Mouse (Mus musculus): Measurements from ENCODE around the gene Arhgap45. TPM values are rescaled to one million over a fixed set of nuclear protein-coding genes. Genes with fewer than 3 reads are reported as not detected.

The Arhgap45 gene
- polyA plus RNA-seq, 1 experiment = 6.6 TPM

GRCm38 (mm10) chr10:80071516-80071900 is 55.1 kb downstream of the Arhgap45 start:
- Histone ChIP-seq H3K4me1 (ENCODE audit: control insufficient read depth, insufficient read depth, low read length) (peaks cover 4% of the 10 kb centered on the region), H3K4me3 (ENCODE audit: insufficient read depth, low read length) (no peak overlapping the region), H3K27ac (ENCODE audit: insufficient read depth, low read length) (peak overlapping the region; percentile 19; the same call in 1 of the 2 replicates)
- TF ChIP-seq CTCF (IDR thresholded peaks at IDR 0.05; ENCODE audit: extremely low read depth, insufficient read depth, low read length) = no peak
- no peak for TF ChIP-seq POLR2A (IDR thresholded peaks at IDR 0.05; ENCODE audit: extremely low read depth, insufficient read depth, low read length)

GRCm38 (mm10) chr10:80072623-80073489 is 56.4 kb downstream of the Arhgap45 start:
- TF ChIP-seq POLR2A (IDR thresholded peaks at IDR 0.05; ENCODE audit: extremely low read depth, insufficient read depth, low read length) = no peak
- TF ChIP-seq CTCF (IDR thresholded peaks at IDR 0.05; ENCODE audit: extremely low read depth, insufficient read depth, low read length) = no peak
- no peak overlapping the region for H3K4me3 ChIP-seq (ENCODE audit: insufficient read depth, low read length)
- H3K4me1 ChIP-seq (ENCODE audit: control insufficient read depth, insufficient read depth, low read length) = peaks cover 4% of the 10 kb centered on the region

GRCm38 (mm10) chr10:80074813-80075601 is 58.6 kb downstream of the Arhgap45 start:
- Histone ChIP-seq H3K4me1 (ENCODE audit: control insufficient read depth, insufficient read depth, low read length) (peaks cover 4% of the 10 kb centered on the region), H3K4me3 (ENCODE audit: insufficient read depth, low read length) (no peak overlapping the region), H3K27ac (ENCODE audit: insufficient read depth, low read length) (no peak overlapping the region)
- TF ChIP-seq CTCF (IDR thresholded peaks at IDR 0.05; ENCODE audit: extremely low read depth, insufficient read depth, low read length) (no peak), POLR2A (IDR thresholded peaks at IDR 0.05; ENCODE audit: extremely low read depth, insufficient read depth, low read length) (no peak)

More at GRCm38 (mm10) chr10:80072623-80073489, 56.4 kb downstream of the Arhgap45 start:
- no peak overlapping the region for H3K27ac ChIP-seq (ENCODE audit: insufficient read depth, low read length)

- H3K4me3 ChIP-seq (ENCODE audit: insufficient read depth, low read length) = no peak overlapping the region
- TF ChIP-seq POLR2A (IDR thresholded peaks at IDR 0.05; ENCODE audit: extremely low read depth, insufficient read depth, low read length) (no peak), CTCF (IDR thresholded peaks at IDR 0.05; ENCODE audit: extremely low read depth, insufficient read depth, low read length) (no peak)
- H3K4me1 ChIP-seq (ENCODE audit: control insufficient read depth, insufficient read depth, low read length) = peaks cover 1% of the 10 kb centered on the region
- H3K27ac ChIP-seq (ENCODE audit: insufficient read depth, low read length) = no peak overlapping the region
These were observed 59.5 kb downstream of the Arhgap45 start for GRCm38 (mm10) chr10:80075924-80076323.

GRCm38 (mm10) chr10:80076386-80076785 is 59.9 kb downstream of the Arhgap45 start:
- TF ChIP-seq CTCF (IDR thresholded peaks at IDR 0.05; ENCODE audit: extremely low read depth, insufficient read depth, low read length) (no peak), POLR2A (IDR thresholded peaks at IDR 0.05; ENCODE audit: extremely low read depth, insufficient read depth, low read length) (no peak)
- Histone ChIP-seq H3K4me3 (ENCODE audit: insufficient read depth, low read length) (no peak overlapping the region), H3K4me1 (ENCODE audit: control insufficient read depth, insufficient read depth, low read length) (no peaks in the 10 kb centered on the region), H3K27ac (ENCODE audit: insufficient read depth, low read length) (no peak overlapping the region)

GRCm38 (mm10) chr10:80077312-80077711 is 60.9 kb downstream of the Arhgap45 start:
- no peak overlapping the region for H3K4me3 ChIP-seq (ENCODE audit: insufficient read depth, low read length)
- TF ChIP-seq CTCF (IDR thresholded peaks at IDR 0.05; ENCODE audit: extremely low read depth, insufficient read depth, low read length) (no peak), POLR2A (IDR thresholded peaks at IDR 0.05; ENCODE audit: extremely low read depth, insufficient read depth, low read length) (no peak)
- H3K4me1 ChIP-seq (ENCODE audit: control insufficient read depth, insufficient read depth, low read length) = no peaks in the 10 kb centered on the region
- H3K27ac ChIP-seq (ENCODE audit: insufficient read depth, low read length) = no peak overlapping the region

GRCm38 (mm10) chr10:80078366-80078765 is 61.9 kb downstream of the Arhgap45 start:
- TF ChIP-seq POLR2A (IDR thresholded peaks at IDR 0.05; ENCODE audit: extremely low read depth, insufficient read depth, low read length) (no peak), CTCF (IDR thresholded peaks at IDR 0.05; ENCODE audit: extremely low read depth, insufficient read depth, low read length) (no peak)
- H3K27ac ChIP-seq (ENCODE audit: insufficient read depth, low read length) = no peak overlapping the region
- no peaks in the 10 kb centered on the region for H3K4me1 ChIP-seq (ENCODE audit: control insufficient read depth, insufficient read depth, low read length)
- H3K4me3 ChIP-seq (ENCODE audit: insufficient read depth, low read length) = no peak overlapping the region

- Histone ChIP-seq H3K4me3 (ENCODE audit: insufficient read depth, low read length) (no peak overlapping the region), H3K4me1 (ENCODE audit: control insufficient read depth, insufficient read depth, low read length) (no peaks in the 10 kb centered on the region), H3K27ac (ENCODE audit: insufficient read depth, low read length) (no peak overlapping the region)
- no peak for TF ChIP-seq CTCF (IDR thresholded peaks at IDR 0.05; ENCODE audit: extremely low read depth, insufficient read depth, low read length)
- TF ChIP-seq POLR2A (IDR thresholded peaks at IDR 0.05; ENCODE audit: extremely low read depth, insufficient read depth, low read length) = no peak
These were observed 64.1 kb downstream of the Arhgap45 start for GRCm38 (mm10) chr10:80080396-80081070.

Other genes starting within 250 kb of the Arhgap45 start
- gene Rnf126, start 249.7 kb upstream of the Arhgap45 start, polyA plus RNA-seq (2012; rRNA removed) = 157 TPM in 2 replicates
- 5.7 and 5.9 TPM in 2 replicates for gene Fstl3, start 239.4 kb upstream of the Arhgap45 start, polyA plus RNA-seq (2012; rRNA removed)
- gene Prss57, start 225.7 kb upstream of the Arhgap45 start, polyA plus RNA-seq (2012; rRNA removed) = 1.4 and 2.1 TPM in 2 replicates
- 294 and 331 TPM in 2 replicates for gene Palm, start 223.1 kb upstream of the Arhgap45 start, polyA plus RNA-seq (2012; rRNA removed)
- gene Misp, start 195.7 kb upstream of the Arhgap45 start, polyA plus RNA-seq (2012; rRNA removed) = 0.13 and 0.21 TPM in 2 replicates
- gene Ptbp1, start 162.2 kb upstream of the Arhgap45 start, polyA plus RNA-seq (2012; rRNA removed) = 53.3 and 54.1 TPM in 2 replicates
- gene Prtn3, start 142.2 kb upstream of the Arhgap45 start, polyA plus RNA-seq (2012; rRNA removed) = 4.3 and 5.2 TPM in 2 replicates
- gene Plppr3, start 142.0 kb upstream of the Arhgap45 start, polyA plus RNA-seq (2012; rRNA removed) = 79.9 and 80.5 TPM in 2 replicates
- not detected in 2 replicates for gene Elane, start 130.4 kb upstream of the Arhgap45 start, polyA plus RNA-seq (2012; rRNA removed)
- gene Cfd, start 125.8 kb upstream of the Arhgap45 start, polyA plus RNA-seq (2012; rRNA removed) = 0.40 and 1.6 TPM in 2 replicates
- gene Med16, start 107.7 kb upstream of the Arhgap45 start, polyA plus RNA-seq (2012; rRNA removed) = 64.8 and 68.2 TPM in 2 replicates
- gene Gm26602, start 105.8 kb upstream of the Arhgap45 start, polyA plus RNA-seq (2012; rRNA removed) = not detected in 2 replicates
- gene Kiss1r, start 99.7 kb upstream of the Arhgap45 start, polyA plus RNA-seq (2012; rRNA removed) = 12.1 and 12.5 TPM in 2 replicates
- gene R3hdm4, start 95.4 kb upstream of the Arhgap45 start, polyA plus RNA-seq (2012; rRNA removed) = 425 TPM in 2 replicates
- 3.1 and 3.2 TPM in 2 replicates for gene Arid3a, start 89.6 kb upstream of the Arhgap45 start, polyA plus RNA-seq (2012; rRNA removed)
- 60.9 and 63.2 TPM in 2 replicates for gene Wdr18, start 56.5 kb upstream of the Arhgap45 start, polyA plus RNA-seq (2012; rRNA removed)
- gene Grin3b, start 45.9 kb upstream of the Arhgap45 start, polyA plus RNA-seq (2012; rRNA removed) = 0.21 and 0.40 TPM in 2 replicates
- 168 and 183 TPM in 2 replicates for gene Tmem259, start 32.3 kb upstream of the Arhgap45 start, polyA plus RNA-seq (2012; rRNA removed)
- 8.0 and 9.0 TPM in 2 replicates for gene Cnn2, start 28.1 kb upstream of the Arhgap45 start, polyA plus RNA-seq (2012; rRNA removed)
- 10.9 and 11.5 TPM in 2 replicates for gene Abca7, start 20.2 kb upstream of the Arhgap45 start, polyA plus RNA-seq (2012; rRNA removed)
- 236 and 245 TPM in 2 replicates for gene Polr2e, start 23.1 kb downstream of the Arhgap45 start, polyA plus RNA-seq (2012; rRNA removed)
- gene Gpx4, start 30.5 kb downstream of the Arhgap45 start, polyA plus RNA-seq (2012; rRNA removed) = 890 and 934 TPM in 2 replicates
- gene Sbno2, start 88.9 kb downstream of the Arhgap45 start, polyA plus RNA-seq (2012; rRNA removed) = 22.9 and 24.4 TPM in 2 replicates
- 91.8 and 94.2 TPM in 2 replicates for gene Stk11, start 99.2 kb downstream of the Arhgap45 start, polyA plus RNA-seq (2012; rRNA removed)
- 620 and 641 TPM in 2 replicates for gene Atp5d, start 122.0 kb downstream of the Arhgap45 start, polyA plus RNA-seq (2012; rRNA removed)
- 274 and 285 TPM in 2 replicates for gene Cbarp, start 124.2 kb downstream of the Arhgap45 start, polyA plus RNA-seq (2012; rRNA removed)
- 26.6 and 33.8 TPM in 2 replicates for gene Midn, start 131.6 kb downstream of the Arhgap45 start, polyA plus RNA-seq (2012; rRNA removed)
- gene Cirbp, start 149.3 kb downstream of the Arhgap45 start, polyA plus RNA-seq (2012; rRNA removed) = 150 and 180 TPM in 2 replicates
- gene 1600002K03Rik, start 156.3 kb downstream of the Arhgap45 start, polyA plus RNA-seq (2012; rRNA removed) = 13.1 and 13.9 TPM in 2 replicates
- gene Efna2, start 162.8 kb downstream of the Arhgap45 start, polyA plus RNA-seq (2012; rRNA removed) = 7.7 and 8.5 TPM in 2 replicates
- gene Mum1, start 209.8 kb downstream of the Arhgap45 start, polyA plus RNA-seq (2012; rRNA removed) = 36.9 and 37.1 TPM in 2 replicates
- 417 and 424 TPM in 2 replicates for gene Ndufs7, start 232.5 kb downstream of the Arhgap45 start, polyA plus RNA-seq (2012; rRNA removed)
- 43.9 and 59.6 TPM in 2 replicates for gene Gamt, start 244.4 kb downstream of the Arhgap45 start, polyA plus RNA-seq (2012; rRNA removed)
- gene Dazap1, start 244.8 kb downstream of the Arhgap45 start, polyA plus RNA-seq (2012; rRNA removed) = 65.4 and 70.8 TPM in 2 replicates